Mouse (Mus musculus) CH12.LX (cell line): ENCODE results near the gene Tob1. TPM values are rescaled to one million over a fixed set of nuclear protein-coding genes. Genes with fewer than 3 reads are reported as not detected.
A peak's percentile ranks its signal among the peaks of the same experiment; 100 is the strongest.

Experiments used
- DNase-seq: peaks from one replicate; pipeline ENCODE4 v3.0.0-alpha.2; 2013; ENCODE audit errors: extremely low read depth
- H3K27ac ChIP-seq: 2 replicates; pipeline ENCODE4 v1.5.1; 2012; ENCODE audit warnings: low read depth, mild to moderate bottlenecking, control low read depth, moderate library complexity; ENCODE audit not compliant: insufficient read depth
- H3K27me3 ChIP-seq: replicated peaks from 2 replicates; pipeline ENCODE3; 2012; ENCODE audit warnings: inconsistent platforms
- H3K36me3 ChIP-seq, 2 experiments: replicated peaks in 1 of 2; 2 replicates each; pipeline versions ENCODE3 to v1.6.1; 2012; ENCODE audit warnings: inconsistent platforms in 1 of 2, low read length in 1 of 2, mild to moderate bottlenecking in 1 of 2, mixed read lengths in 1 of 2, moderate library complexity in 1 of 2; ENCODE audit not compliant: control insufficient read depth in 1 of 2, insufficient read depth in 1 of 2
- H3K4me1 ChIP-seq, 2 experiments: 2 replicates each; pipeline ENCODE4 v1.6.1; 2012; ENCODE audit warnings: inconsistent platforms in 1 of 2, moderate library complexity in 1 of 2; ENCODE audit not compliant: insufficient read depth in 2 of 2, control insufficient read depth in 1 of 2
- H3K4me2 ChIP-seq: 2 replicates; pipeline ENCODE4 v1.6.1; 2012; ENCODE audit warnings: low read depth, mild to moderate bottlenecking, control low read depth; ENCODE audit not compliant: poor library complexity, insufficient read depth, severe bottlenecking
- H3K4me3 ChIP-seq, 3 experiments: fragments of 150-350 bp in 1 of 3; sonication (generic) in 1 of 3; replicated peaks in 1 of 3; 2 replicates each; pipeline versions ENCODE3 to v1.5.1; 2011 to 2012; ENCODE audit warnings: low read depth in 2 of 3, low read length in 2 of 3, mild to moderate bottlenecking in 2 of 3, moderate library complexity in 2 of 3, control low read depth in 1 of 3, improper control_type of control experiment in 1 of 3, inconsistent platforms in 1 of 3, mixed read lengths in 1 of 3; ENCODE audit not compliant: poor library complexity in 1 of 3
- H3K79me2 ChIP-seq: replicated peaks from 2 replicates; pipeline ENCODE4 v1.6.1; 2012; ENCODE audit warnings: mild to moderate bottlenecking, moderate library complexity; ENCODE audit not compliant: control insufficient read depth, poor library complexity, insufficient read depth, severe bottlenecking; ENCODE audit errors: extremely low read depth
- H3K9ac ChIP-seq: 2 replicates; pipeline ENCODE4 v1.6.1; 2012; ENCODE audit warnings: low read depth, mild to moderate bottlenecking, control low read depth, moderate library complexity; ENCODE audit not compliant: insufficient read depth
- H3K9me3 ChIP-seq: replicated peaks from 2 replicates; pipeline ENCODE3; 2012; ENCODE audit warnings: low read length, inconsistent platforms, mixed read lengths
- BHLHE40 ChIP-seq: IDR thresholded peaks from 2 replicates; pipeline ENCODE4 v1.6.1; 2011; ENCODE audit warnings: mild to moderate bottlenecking, low read depth, low read length, improper control_type of control experiment
- CHD2 ChIP-seq: IDR thresholded peaks from 2 replicates; pipeline ENCODE4 v1.6.1; 2011; ENCODE audit warnings: low read length, improper control_type of control experiment
- CTCF ChIP-seq, 2 experiments: IDR thresholded peaks in 1 of 2; conservative IDR thresholded peaks in 1 of 2; 2 replicates each; pipeline ENCODE4 v1.5.1; 2011 to 2012; ENCODE audit warnings: low read depth in 2 of 2, low read length in 2 of 2, improper control_type of control experiment in 1 of 2, inconsistent platforms in 1 of 2, mild to moderate bottlenecking in 1 of 2, moderate library complexity in 1 of 2
- E2F4 ChIP-seq: IDR thresholded peaks from 2 replicates; pipeline ENCODE4 v1.6.1; 2011; ENCODE audit warnings: low read depth, low read length, improper control_type of control experiment; ENCODE audit not compliant: insufficient replicate concordance
- HCFC1 ChIP-seq: IDR thresholded peaks from 2 replicates; pipeline ENCODE4 v1.6.1; 2012; ENCODE audit warnings: low read depth, mild to moderate bottlenecking, inconsistent platforms, low read length, improper control_type of control experiment
- MAFK ChIP-seq: IDR thresholded peaks from 2 replicates; pipeline ENCODE4 v1.6.1; 2011; ENCODE audit warnings: low read length, improper control_type of control experiment; ENCODE audit not compliant: insufficient replicate concordance
- MAX ChIP-seq: IDR thresholded peaks from 2 replicates; pipeline ENCODE4 v1.6.1; 2011; ENCODE audit warnings: low read length, improper control_type of control experiment
- MAZ ChIP-seq: IDR thresholded peaks from 2 replicates; pipeline ENCODE4 v1.6.1; 2012; ENCODE audit warnings: low read depth, mild to moderate bottlenecking, inconsistent platforms, low read length, improper control_type of control experiment, moderate library complexity
- MYC ChIP-seq: IDR thresholded peaks from 2 replicates; pipeline ENCODE4 v1.6.1; 2011; ENCODE audit warnings: low read depth, mild to moderate bottlenecking, improper control_type of control experiment, low read length
- PAX5 ChIP-seq: IDR thresholded peaks from 2 replicates; pipeline ENCODE4 v1.6.1; 2012; ENCODE audit warnings: low read length, inconsistent platforms, mixed read lengths
- POLR2A ChIP-seq: IDR thresholded peaks from 2 replicates; pipeline ENCODE4 v1.6.1; 2011; ENCODE audit warnings: low read depth, mild to moderate bottlenecking, improper control_type of control experiment, low read length
- POLR2AphosphoS2 ChIP-seq: IDR thresholded peaks from 2 replicates; pipeline ENCODE4 v1.6.1; 2011; ENCODE audit warnings: low read depth, low read length, improper control_type of control experiment
- SMC3 ChIP-seq: IDR thresholded peaks from 2 replicates; pipeline ENCODE4 v1.6.1; 2011; ENCODE audit warnings: low read depth, low read length, improper control_type of control experiment
- TCF12 ChIP-seq: IDR thresholded peaks from 2 replicates; pipeline ENCODE4 v1.6.1; 2014; ENCODE audit warnings: low read depth, mild to moderate bottlenecking, inconsistent platforms, low read length, improper control_type of control experiment
- USF1 ChIP-seq: IDR thresholded peaks from 2 replicates; pipeline ENCODE4 v1.6.1; 2014; ENCODE audit warnings: low read depth, mild to moderate bottlenecking, inconsistent platforms, low read length, improper control_type of control experiment
- USF2 ChIP-seq: conservative IDR thresholded peaks from 2 replicates; pipeline ENCODE4 v1.6.1; 2011; ENCODE audit warnings: low read depth, low read length, improper control_type of control experiment
- dilution Hi-C: fragments of 300-500 bp; cut with MboI; formaldehyde crosslinking; loops from 2 replicates; pipeline ENCODE4 v1.14.3; 2020; ENCODE audit warnings: low sequenced_read_pairs; ENCODE audit not compliant: extremely low pct_unique_long_range_greater_than_20kb, extremely low pct_ligation_motif_present
- in situ Hi-C: fragments of 300-500 bp; cut with MboI; formaldehyde crosslinking; loops from 3 replicates; pipeline ENCODE4 v1.14.3; 2019; ENCODE audit warnings: low sequenced_read_pairs, low pct_ligation_motif_present, low pct_unique_long_range_greater_than_20kb, mixed read lengths
- polyA plus RNA-seq: library from polyadenylated mRNA; unstranded; fragments of >175 nt; gene quantifications from 2 replicates; pipeline ENCODE4 v1.2.1, GENCODE M21; 2012; ENCODE audit warnings: low read depth; ENCODE audit not compliant: insufficient read length
- total RNA-seq, 2 experiments: library from RNA; depleted of rRNA; stranded (reverse); fragments of 300-350 nt in 1 of 2; fragments of >200 nt in 1 of 2; gene quantifications; 2 replicates each; pipeline ENCODE4 v1.2.3; 2012 to 2014

Gene Tob1
- total and polyA plus RNA-seq, 3 experiments: 9.0 to 14.3 (median 10.6) TPM

GRCm38 (mm10) chr11:94230244-94230643 is 19.0 kb downstream of the Tob1 start:
- Histone ChIP-seq H3K79me2 (no peaks in the 10 kb centered on the region), H3K27ac (no peak overlapping the region), H3K9ac (no peak overlapping the region), H3K27me3 (peaks cover 5% of the 10 kb centered on the region), H3K4me1 (peaks cover 0 to 14% of the 10 kb centered on the region in 2 experiments; a peak in 2 of 4 replicates), H3K9me3 (no peaks in the 10 kb centered on the region), H3K4me2 (no peak overlapping the region), H3K4me3 (no peak overlapping the region), H3K36me3 (no peaks in the 10 kb centered on the region)
- DNase-seq: no peak
- TF ChIP-seq CHD2 (no peak), POLR2AphosphoS2 (no peak), MAFK (0 out of 2 replicates have a peak, but pooled peaks have one; percentile 24), E2F4 (no peak), POLR2A (no peak), TCF12 (no peak)
- in situ Hi-C loops: no loop called here
- dilution Hi-C loops: no loop called here

- Histone ChIP-seq H3K4me3 (no peak overlapping the region), H3K4me1 (peaks cover 0 to 17% of the 10 kb centered on the region in 2 experiments; a peak in 2 of 4 replicates), H3K4me2 (no peak overlapping the region), H3K79me2 (no peaks in the 10 kb centered on the region), H3K9me3 (no peaks in the 10 kb centered on the region), H3K27ac (no peak overlapping the region), H3K36me3 (no peaks in the 10 kb centered on the region), H3K27me3 (peaks cover 5% of the 10 kb centered on the region), H3K9ac (no peak overlapping the region)
- DNase-seq: no peak
- dilution Hi-C loops (no loop called here), in situ Hi-C loops (no loop called here)
- TF ChIP-seq BHLHE40 (0 out of 2 replicates have a peak, but pooled peaks have one; percentile 16), SMC3 (no peak)
Measured at GRCm38 (mm10) chr11:94231821-94232552, 20.7 kb downstream of the Tob1 start.

- peaks cover 2% of the 10 kb centered on the region for H3K27me3 ChIP-seq
- no peak overlapping the region for H3K9ac ChIP-seq
- in situ Hi-C loops (no loop called here), dilution Hi-C loops (no loop called here)
- H3K36me3 ChIP-seq: no peaks in the 10 kb centered on the region
- H3K27ac ChIP-seq: no peak overlapping the region
- H3K4me1 ChIP-seq: peaks cover 0 to 17% of the 10 kb centered on the region in 2 experiments; a peak in 2 of 4 replicates
- H3K4me3 ChIP-seq: no peak overlapping the region
- H3K79me2 ChIP-seq: no peaks in the 10 kb centered on the region
- TF ChIP-seq CHD2: no peak
- TF ChIP-seq MAZ: no peak
- no peak for TF ChIP-seq USF2
- no peak for TF ChIP-seq HCFC1
- TF ChIP-seq POLR2A: no peak
- no peak for TF ChIP-seq PAX5
- TF ChIP-seq CTCF (conservative IDR thresholded peaks at IDR 0.05 in 1 of 2, IDR thresholded peaks at IDR 0.05 in 1 of 2; ENCODE audit: low read depth in 2 of 2, low read length in 2 of 2): no peak
- no peak for TF ChIP-seq USF1
- TF ChIP-seq MYC: no peak
- TF ChIP-seq MAX: no peak
- H3K4me2 ChIP-seq: no peak overlapping the region
- DNase-seq: no peak
- no peaks in the 10 kb centered on the region for H3K9me3 ChIP-seq
Measured at GRCm38 (mm10) chr11:94233405-94233804, 22.2 kb downstream of the Tob1 start.
